Mouse (Mus musculus): ENCODE results near the gene Dbil5. TPM values are rescaled to one million over a fixed set of nuclear protein-coding genes. Genes with fewer than 3 reads are reported as not detected.

Dbil5 gene
- polyA plus RNA-seq, 1 experiment from 2014 or later: 0.59 TPM

GRCm38 (mm10) chr11:76256129-76256528 is 38.7 kb downstream of the Dbil5 start:
- H3K9me3 ChIP-seq (replicated peaks): no peaks in the 10 kb centered on the region
- H3K36me3 ChIP-seq (replicated peaks): 0 out of 2 replicates have a peak, but pooled peaks cover 2% of the 10 kb centered on the region
- no peak overlapping the region for H3K4me2 ChIP-seq
- H3K4me1 ChIP-seq (replicated peaks): no peaks in the 10 kb centered on the region
- no peaks in the 10 kb centered on the region for H3K27me3 ChIP-seq
- H3K4me3 ChIP-seq (replicated peaks): no peak overlapping the region
- ATAC-seq (ENCODE audit: insufficient read depth): no peak
- H3K9ac ChIP-seq: no peak overlapping the region
- WGBS (ENCODE audit: insufficient replicate concordance): 51% methylated on average over 5 of the region's 5 CpGs
- no peak overlapping the region for H3K27ac ChIP-seq (replicated peaks)

- H3K4me1 ChIP-seq (replicated peaks): no peaks in the 10 kb centered on the region
- H3K36me3 ChIP-seq (replicated peaks): no peaks in the 10 kb centered on the region
- H3K9me3 ChIP-seq (replicated peaks): no peaks in the 10 kb centered on the region
- no peak overlapping the region for H3K4me3 ChIP-seq (replicated peaks)
- 59% methylated on average over 4 of the region's 4 CpGs for WGBS (ENCODE audit: insufficient replicate concordance)
- no peaks in the 10 kb centered on the region for H3K27me3 ChIP-seq
- H3K9ac ChIP-seq: no peak overlapping the region
- H3K4me2 ChIP-seq: no peak overlapping the region
- no peak overlapping the region for H3K27ac ChIP-seq (replicated peaks)
- ATAC-seq (ENCODE audit: insufficient read depth): no peak
These were observed 40.0 kb downstream of the Dbil5 start for GRCm38 (mm10) chr11:76257386-76257785.

GRCm38 (mm10) chr11:76258511-76258910 is 41.1 kb downstream of the Dbil5 start:
- H3K36me3 ChIP-seq (replicated peaks): no peaks in the 10 kb centered on the region
- no peaks in the 10 kb centered on the region for H3K4me1 ChIP-seq (replicated peaks)
- no peak for ATAC-seq (ENCODE audit: insufficient read depth)
- H3K9ac ChIP-seq: no peak overlapping the region
- H3K4me3 ChIP-seq (replicated peaks): no peak overlapping the region
- WGBS (ENCODE audit: insufficient replicate concordance): 70% methylated on average over 6 of the region's 6 CpGs
- no peak overlapping the region for H3K4me2 ChIP-seq
- no peaks in the 10 kb centered on the region for H3K9me3 ChIP-seq (replicated peaks)
- H3K27me3 ChIP-seq: no peaks in the 10 kb centered on the region
- H3K27ac ChIP-seq (replicated peaks): no peak overlapping the region

GRCm38 (mm10) chr11:76260208-76261050 is 43.0 kb downstream of the Dbil5 start:
- H3K4me2 ChIP-seq: no peak overlapping the region
- H3K4me3 ChIP-seq (replicated peaks): no peak overlapping the region
- no peak for ATAC-seq (ENCODE audit: insufficient read depth)
- no peaks in the 10 kb centered on the region for H3K27me3 ChIP-seq
- no peaks in the 10 kb centered on the region for H3K36me3 ChIP-seq (replicated peaks)
- no peaks in the 10 kb centered on the region for H3K9me3 ChIP-seq (replicated peaks)
- H3K9ac ChIP-seq: no peak overlapping the region
- H3K4me1 ChIP-seq (replicated peaks): no peaks in the 10 kb centered on the region
- H3K27ac ChIP-seq (replicated peaks): no peak overlapping the region
- WGBS (ENCODE audit: insufficient replicate concordance): 70% methylated on average over 10 of the region's 10 CpGs

GRCm38 (mm10) chr11:76261224-76261623 is 43.8 kb downstream of the Dbil5 start:
- H3K9me3 ChIP-seq (replicated peaks): no peaks in the 10 kb centered on the region
- no peaks in the 10 kb centered on the region for H3K4me1 ChIP-seq (replicated peaks)
- H3K27ac ChIP-seq (replicated peaks): no peak overlapping the region; the same call in 1 of the 2 replicates
- no peak; the same call in 1 of the 2 replicates for ATAC-seq (ENCODE audit: insufficient read depth)
- no peaks in the 10 kb centered on the region for H3K36me3 ChIP-seq (replicated peaks)
- no peak overlapping the region for H3K9ac ChIP-seq
- 14% methylated on average over 12 of the region's 12 CpGs for WGBS (ENCODE audit: insufficient replicate concordance)
- H3K27me3 ChIP-seq: no peaks in the 10 kb centered on the region
- no peak overlapping the region for H3K4me3 ChIP-seq (replicated peaks)
- no peak overlapping the region for H3K4me2 ChIP-seq

- H3K27ac ChIP-seq (replicated peaks): no peak overlapping the region
- no peak overlapping the region for H3K4me2 ChIP-seq
- ATAC-seq (ENCODE audit: insufficient read depth): no peak
- H3K9me3 ChIP-seq (replicated peaks): no peaks in the 10 kb centered on the region
- H3K4me3 ChIP-seq (replicated peaks): no peak overlapping the region
- 58% methylated on average over 19 of the region's 19 CpGs for WGBS (ENCODE audit: insufficient replicate concordance)
- H3K36me3 ChIP-seq (replicated peaks): no peaks in the 10 kb centered on the region
- no peaks in the 10 kb centered on the region for H3K27me3 ChIP-seq
- no peak overlapping the region for H3K9ac ChIP-seq
- H3K4me1 ChIP-seq (replicated peaks): no peaks in the 10 kb centered on the region
These were observed 45.4 kb downstream of the Dbil5 start for GRCm38 (mm10) chr11:76262611-76263351.

GRCm38 (mm10) chr11:76267550-76267949 is 50.1 kb downstream of the Dbil5 start:
- H3K27ac ChIP-seq (replicated peaks): peak overlapping the region; percentile 19; the same call in 1 of the 2 replicates
- ATAC-seq (ENCODE audit: insufficient read depth): no peak
- 60% methylated on average over 7 of the region's 7 CpGs for WGBS (ENCODE audit: insufficient replicate concordance)

GRCm38 (mm10) chr11:76268001-76268459 is 50.6 kb downstream of the Dbil5 start:
- no peak for ATAC-seq (ENCODE audit: insufficient read depth)
- no peak overlapping the region for H3K4me2 ChIP-seq
- H3K9me3 ChIP-seq (replicated peaks): no peaks in the 10 kb centered on the region
- H3K27me3 ChIP-seq: no peaks in the 10 kb centered on the region
- peak overlapping the region; percentile 29 for H3K27ac ChIP-seq (replicated peaks)
- H3K4me3 ChIP-seq (replicated peaks): no peak overlapping the region
- no peaks in the 10 kb centered on the region for H3K4me1 ChIP-seq (replicated peaks)
- no peaks in the 10 kb centered on the region for H3K36me3 ChIP-seq (replicated peaks)
- 48% methylated on average over 5 of the region's 5 CpGs for WGBS (ENCODE audit: insufficient replicate concordance)
- H3K9ac ChIP-seq: no peak overlapping the region

More at GRCm38 (mm10) chr11:76267550-76267949, 50.1 kb downstream of the Dbil5 start:
- H3K4me3 ChIP-seq (replicated peaks): no peak overlapping the region
- H3K36me3 ChIP-seq (replicated peaks): no peaks in the 10 kb centered on the region
- no peak overlapping the region for H3K4me2 ChIP-seq
- no peak overlapping the region for H3K9ac ChIP-seq
- H3K4me1 ChIP-seq (replicated peaks): no peaks in the 10 kb centered on the region
- H3K9me3 ChIP-seq (replicated peaks): no peaks in the 10 kb centered on the region
- H3K27me3 ChIP-seq: no peaks in the 10 kb centered on the region

Other genes with a start within 250 kb of the Dbil5 start
- not detected in 2 replicates for gene 1700016K19Rik, start 217.7 kb upstream of the Dbil5 start, polyA plus RNA-seq (2015; fragmentation: Nextera tagmentation; extraction: Ambion mirVana)
- gene Rflnb, start 189.8 kb upstream of the Dbil5 start, polyA plus RNA-seq (2015; fragmentation: Nextera tagmentation; extraction: Ambion mirVana): 5.4 and 6.0 TPM in 2 replicates
- gene Vps53, start 38.0 kb upstream of the Dbil5 start, polyA plus RNA-seq (2015; fragmentation: Nextera tagmentation; extraction: Ambion mirVana): 13.5 and 14.4 TPM in 2 replicates
- 3.7 and 4.2 TPM in 2 replicates for gene Fam57a, start 37.9 kb upstream of the Dbil5 start, polyA plus RNA-seq (2015; fragmentation: Nextera tagmentation; extraction: Ambion mirVana)
- 12.7 and 13.2 TPM in 2 replicates for gene Gemin4, start 56 bp downstream of the Dbil5 start, polyA plus RNA-seq (2015; fragmentation: Nextera tagmentation; extraction: Ambion mirVana)
- 14.1 and 14.2 TPM in 2 replicates for gene Mrm3, start 26.1 kb downstream of the Dbil5 start, polyA plus RNA-seq (2015; fragmentation: Nextera tagmentation; extraction: Ambion mirVana)
- 50.7 and 52.0 TPM in 2 replicates for gene Glod4, start 26.1 kb downstream of the Dbil5 start, polyA plus RNA-seq (2015; fragmentation: Nextera tagmentation; extraction: Ambion mirVana)
- gene Nxn, start 181.5 kb downstream of the Dbil5 start, polyA plus RNA-seq (2015; fragmentation: Nextera tagmentation; extraction: Ambion mirVana): 2.5 and 2.8 TPM in 2 replicates
- gene Timm22, start 189.3 kb downstream of the Dbil5 start, polyA plus RNA-seq (2015; fragmentation: Nextera tagmentation; extraction: Ambion mirVana): 36.6 and 37.4 TPM in 2 replicates

Measured in liver, embryonic 15.5 days (tissue).